Mouse (Mus musculus): ENCODE measurements at regions not wholly inside any gene's neighbourhood (a gene's known extent, or its start where the extent isn't known, plus 50 kb on each side); places are given as distances from the start of the nearest gene placed in this dataset.
A peak's percentile ranks its signal among the peaks of the same experiment; 100 is the strongest.
"Not testable (repeated sequence)": the region's sequence is repeated elsewhere in the genome, so short reads cannot be mapped to it uniquely, and the experiment has no call there.

DNA sequence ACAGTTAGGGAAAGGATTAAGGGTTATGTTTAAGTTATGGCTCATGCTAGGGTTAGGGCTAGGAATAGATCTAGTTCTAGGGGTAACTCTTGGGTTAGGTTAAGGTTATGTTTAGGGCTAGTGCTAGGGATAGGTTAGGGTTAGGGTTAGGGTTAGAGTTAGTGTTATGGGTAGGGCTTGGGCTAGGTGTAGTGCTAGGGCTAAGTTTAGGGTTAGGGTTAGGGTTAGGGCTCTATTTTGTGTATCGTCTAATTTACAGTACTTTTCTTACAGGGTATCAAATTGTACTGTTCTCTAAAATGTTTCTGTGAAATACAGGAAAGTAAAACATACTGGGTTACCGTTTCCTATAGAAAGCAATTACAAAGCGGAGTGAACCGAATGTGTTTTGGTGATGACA is 64.8 kb downstream of the Ptchd3 start:
- Histone ChIP-seq H3K4me1 (replicated peaks) (no peaks in the 10 kb centered on the region), H3K36me3 (no peaks in the 10 kb centered on the region), H3K27me3 (no peaks in the 10 kb centered on the region), H3K4me3 (replicated peaks) (no peak overlapping the region), H3K9ac (replicated peaks) (no peak overlapping the region), H3K27ac (no peak overlapping the region), H3K9me3 (no peaks in the 10 kb centered on the region), H3K4me2 (replicated peaks) (no peak overlapping the region)
- ATAC-seq: no peak
- WGBS: 94% methylated on average over 4 of the region's 4 CpGs

GRCm38 (mm10) chr11:121904393-121904792 is 74.3 kb downstream of the Ptchd3 start:
- not testable (repeated sequence) for H3K27me3 ChIP-seq; H3K9ac ChIP-seq (replicated peaks); H3K36me3 ChIP-seq; H3K27ac ChIP-seq; H3K4me2 ChIP-seq (replicated peaks); H3K9me3 ChIP-seq; H3K4me1 ChIP-seq (replicated peaks); ATAC-seq; H3K4me3 ChIP-seq (replicated peaks)
- WGBS: 78% methylated on average over 6 of the region's 6 CpGs

GRCm38 (mm10) chr11:121924631-121925030 is 94.6 kb downstream of the Ptchd3 start:
- not testable (repeated sequence) for H3K9me3 ChIP-seq; H3K4me3 ChIP-seq (replicated peaks); H3K4me1 ChIP-seq (replicated peaks); H3K36me3 ChIP-seq; H3K27me3 ChIP-seq; H3K27ac ChIP-seq; H3K9ac ChIP-seq (replicated peaks); ATAC-seq
- 91% methylated on average over 10 of the region's 10 CpGs for WGBS
- H3K4me2 ChIP-seq (replicated peaks): peak overlapping the region; percentile 23; the same call in 1 of the 2 replicates

GRCm38 (mm10) chr11:121925043-121925442 is 95.0 kb downstream of the Ptchd3 start:
- H3K27me3 ChIP-seq; H3K4me3 ChIP-seq (replicated peaks); H3K36me3 ChIP-seq; H3K9ac ChIP-seq (replicated peaks); ATAC-seq; H3K4me1 ChIP-seq (replicated peaks); H3K9me3 ChIP-seq; H3K27ac ChIP-seq: not testable (repeated sequence)
- H3K4me2 ChIP-seq (replicated peaks): peak overlapping the region; percentile 23; the same call in 1 of the 2 replicates
- 42% methylated on average over 16 of the region's 16 CpGs for WGBS

DNA sequence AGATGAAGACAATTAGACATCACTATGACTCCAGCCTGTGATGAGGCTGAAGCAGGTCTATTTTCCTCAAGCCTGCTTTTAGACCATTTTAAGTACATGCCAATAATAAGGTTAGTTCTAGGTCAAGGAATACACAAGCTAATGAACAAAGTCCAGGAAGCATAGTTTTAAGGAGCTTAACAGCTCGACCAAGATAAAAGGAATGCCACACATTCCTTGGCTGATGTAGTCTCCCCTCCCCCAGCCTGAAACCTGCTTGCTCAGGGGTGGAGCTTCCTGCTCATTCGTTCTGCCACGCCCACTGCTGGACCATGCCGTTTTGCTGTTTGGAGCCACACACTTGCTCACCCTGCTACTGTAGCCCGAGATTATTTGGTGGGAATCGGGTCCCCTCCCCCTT is 121.7 kb downstream of the Ptchd3 start:
- H3K4me1 ChIP-seq (replicated peaks); H3K9ac ChIP-seq (replicated peaks); H3K4me2 ChIP-seq (replicated peaks); H3K27me3 ChIP-seq; H3K36me3 ChIP-seq; H3K4me3 ChIP-seq (replicated peaks); H3K9me3 ChIP-seq; ATAC-seq; H3K27ac ChIP-seq: not testable (repeated sequence)
- WGBS: 76% methylated on average over 6 of the region's 6 CpGs

- H3K36me3 ChIP-seq; H3K27me3 ChIP-seq; H3K27ac ChIP-seq; ATAC-seq; H3K9ac ChIP-seq (replicated peaks); H3K9me3 ChIP-seq; H3K4me1 ChIP-seq (replicated peaks): not testable (repeated sequence)
- peak overlapping the region; percentile 52 for H3K4me2 ChIP-seq (replicated peaks)
- WGBS: 13% methylated on average over 20 of the region's 20 CpGs
- H3K4me3 ChIP-seq (replicated peaks): 0 out of 2 replicates have a peak overlapping the region, but pooled peaks have one; percentile 22
These were observed 126.6 kb downstream of the Ptchd3 start for GRCm38 (mm10) chr11:121956367-121957235.

DNA sequence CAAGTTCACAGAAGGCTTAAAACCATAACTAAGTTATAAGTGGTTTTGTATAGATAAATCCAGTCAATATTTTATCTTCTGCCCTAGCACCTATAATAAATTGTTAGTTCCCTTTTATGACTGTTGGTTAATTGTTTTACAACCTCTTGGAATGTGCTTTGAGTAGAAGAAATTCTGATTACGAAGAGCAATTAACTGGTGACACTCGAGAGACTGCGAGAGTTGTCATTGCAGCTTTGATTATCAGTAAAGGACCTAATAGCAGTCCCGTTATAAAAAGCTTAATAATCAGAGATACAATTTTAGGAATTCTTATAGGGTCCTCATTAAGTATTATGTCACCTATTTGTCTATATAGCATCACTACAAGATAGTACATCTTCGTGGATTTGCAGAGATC is 128.7 kb downstream of the Ptchd3 start:
- not testable (repeated sequence) for ATAC-seq; H3K9me3 ChIP-seq; H3K4me2 ChIP-seq (replicated peaks); H3K27me3 ChIP-seq; H3K9ac ChIP-seq (replicated peaks); H3K4me3 ChIP-seq (replicated peaks); H3K27ac ChIP-seq; H3K36me3 ChIP-seq; H3K4me1 ChIP-seq (replicated peaks)
- WGBS: 90% methylated on average over 5 of the region's 5 CpGs

DNA sequence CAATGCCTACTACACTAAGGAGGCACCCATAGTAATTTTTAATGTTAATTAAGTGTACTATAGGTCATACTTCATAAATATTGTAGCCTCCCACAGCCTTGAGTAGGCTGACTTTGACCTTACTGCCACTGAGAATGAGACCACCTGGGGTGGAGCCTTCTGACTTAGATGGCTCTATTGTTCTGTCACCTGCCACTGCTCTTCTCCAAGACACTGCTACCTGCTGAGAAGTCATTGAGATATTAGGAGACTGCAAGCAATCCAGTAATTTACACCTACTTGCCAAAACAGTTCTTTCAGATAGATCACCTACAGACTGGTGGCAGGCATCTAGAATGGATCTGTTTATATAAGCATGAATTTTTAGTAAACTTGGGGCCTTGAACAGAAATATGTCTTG is 134.1 kb downstream of the Ptchd3 start:
- not testable (repeated sequence) for ATAC-seq; H3K4me1 ChIP-seq (replicated peaks); H3K4me3 ChIP-seq (replicated peaks); H3K27ac ChIP-seq; H3K9ac ChIP-seq (replicated peaks); H3K27me3 ChIP-seq; H3K4me2 ChIP-seq (replicated peaks); H3K36me3 ChIP-seq; H3K9me3 ChIP-seq

- not testable (repeated sequence) for H3K9me3 ChIP-seq; H3K27me3 ChIP-seq; H3K4me2 ChIP-seq (replicated peaks); H3K9ac ChIP-seq (replicated peaks); H3K4me3 ChIP-seq (replicated peaks); H3K4me1 ChIP-seq (replicated peaks); H3K36me3 ChIP-seq; H3K27ac ChIP-seq; ATAC-seq
- WGBS: 0% methylated on average over 1 of the region's 1 CpGs
These were observed 135.9 kb downstream of the Ptchd3 start for GRCm38 (mm10) chr11:121965911-121966310.

Measured in midbrain, embryonic 13.5 days (tissue).